Mouse (Mus musculus) megakaryocyte, embryonic 14.5 days (primary cell): ENCODE results near the gene Casp7.

ENCODE experiments used
- FLI1 ChIP-seq: IDR thresholded peaks from 2 replicates; pipeline ENCODE4 v1.6.1; 2012; ENCODE audit warnings: low read length, inconsistent platforms, mixed read lengths
- GATA1 ChIP-seq: IDR thresholded peaks from 3 replicates; pipeline ENCODE4 v1.6.1; 2012; ENCODE audit warnings: mixed read lengths, low read length, inconsistent platforms, borderline replicate concordance

DNA sequence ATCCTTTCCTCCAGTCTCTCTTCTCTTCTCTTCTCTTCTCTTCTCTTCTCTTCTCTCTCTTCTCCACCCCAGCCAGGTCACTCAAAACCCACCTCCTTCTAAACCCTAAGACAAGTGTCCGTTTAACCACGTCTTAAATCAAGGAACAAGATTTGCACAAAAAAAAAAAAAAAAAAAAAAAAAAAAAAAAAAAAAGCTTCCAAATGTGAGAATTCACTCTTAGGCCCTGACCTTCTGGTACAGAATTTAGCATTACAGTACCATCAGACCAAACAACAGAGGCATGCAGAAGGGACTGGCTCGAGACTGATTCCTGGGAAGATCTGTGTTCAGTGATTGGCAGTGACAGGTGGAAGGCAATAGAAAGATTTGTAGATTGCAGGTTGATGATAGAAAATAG is 23.4 kb downstream of the Casp7 start:
- TF ChIP-seq FLI1 (no peak), GATA1 (no peak)
